Mouse (Mus musculus): ENCODE results near the gene Cdkal1.
A peak's percentile ranks its signal among the peaks of the same experiment; 100 is the strongest.

- TF ChIP-seq POLR2A (IDR thresholded peaks at IDR 0.05; ENCODE audit: borderline replicate concordance, extremely low read depth, insufficient read depth, insufficient read length, poor library complexity, severe bottlenecking), result no peak
- TF ChIP-seq CTCF (IDR thresholded peaks at IDR 0.05; ENCODE audit: borderline replicate concordance, extremely low read depth, insufficient read depth, insufficient read length), result peak; percentile 21; the same call in 1 of the 2 replicates
These were observed 698.8 kb downstream of the Cdkal1 start for GRCm38 (mm10) chr13:29156703-29157102.

Data from brain, embryonic 14.5 days (tissue).